Mouse (Mus musculus) intestine, postnatal 0 days (tissue): Measurements from ENCODE around the gene Wrb. TPM values are rescaled to one million over a fixed set of nuclear protein-coding genes. Genes with fewer than 3 reads are reported as not detected.
"Not testable (repeated sequence)": the region's sequence is repeated elsewhere in the genome, so short reads cannot be mapped to it uniquely, and the experiment has no call there.

Experiments used
- ATAC-seq: fragments of 200-750 bp; cut with Nextera tagmentation; 2 replicates; pipeline ENCODE4 v1.8.0; 2017; ENCODE audit warnings: mild to moderate bottlenecking, moderate TSS enrichment, moderate library complexity
- H3K27ac ChIP-seq: fragments of 300-500 bp; sonication (generic); 2 replicates; pipeline ENCODE4 v1.5.1; 2014; ENCODE audit warnings: mild to moderate bottlenecking, low read depth, low read length, moderate library complexity
- H3K27me3 ChIP-seq: fragments of 300-500 bp; sonication (generic); replicated peaks from 2 replicates; pipeline ENCODE4 v1.6.1; 2014; ENCODE audit warnings: low read length, mixed read lengths; ENCODE audit not compliant: control insufficient read depth, insufficient read depth
- H3K36me3 ChIP-seq: fragments of 300-500 bp; sonication (generic); 2 replicates; pipeline ENCODE4 v1.6.1; 2014; ENCODE audit warnings: mild to moderate bottlenecking, moderate library complexity; ENCODE audit not compliant: control insufficient read depth, insufficient read depth
- H3K4me1 ChIP-seq: fragments of 300-500 bp; sonication (generic); replicated peaks from 2 replicates; pipeline ENCODE4 v1.6.1; 2014; ENCODE audit warnings: antibody characterized with exemption, low read length, mixed read lengths; ENCODE audit not compliant: control insufficient read depth, insufficient read depth
- H3K4me2 ChIP-seq: fragments of 300-500 bp; sonication (generic); replicated peaks from 2 replicates; pipeline ENCODE4 v1.6.1; 2014; ENCODE audit warnings: low read depth, mild to moderate bottlenecking, moderate library complexity
- H3K4me3 ChIP-seq: fragments of 300-500 bp; sonication (generic); 2 replicates; pipeline ENCODE4 v1.5.1; 2014; ENCODE audit warnings: low read depth, low read length
- H3K9ac ChIP-seq: fragments of 300-500 bp; sonication (generic); 2 replicates; pipeline ENCODE4 v1.6.1; 2014; ENCODE audit warnings: mild to moderate bottlenecking, low read depth, low read length
- H3K9me3 ChIP-seq: fragments of 300-500 bp; sonication (generic); 2 replicates; pipeline ENCODE4 v1.6.1; 2016; ENCODE audit warnings: mixed run types; ENCODE audit not compliant: control insufficient read depth
- CTCF ChIP-seq: sonication (generic); IDR thresholded peaks from 2 replicates; pipeline ENCODE4 v1.5.1; 2016; ENCODE audit warnings: low read depth, mild to moderate bottlenecking, control low read depth, antibody characterized with exemption, moderate library complexity
- WGBS: fragments of 180-500 bp; shearing (Covaris S2); extraction: QIAGEN DNeasy Blood & Tissue Kit; methylation state at CpG from one replicate; pipeline ENCODE4 v1.1.7; 2014; 5-methylcytosine and 5-hydroxymethylcytosine counted together
- polyA plus RNA-seq: library from polyadenylated mRNA; unstranded; fragments of >200 nt; fragmentation: Nextera tagmentation; extraction: Ambion mirVana; gene quantifications from 2 replicates; pipeline ENCODE4 v1.2.1, GENCODE M21; 2015

Gene Wrb
- polyA plus RNA-seq, 1 experiment from 2014 or later = 18.5 TPM

DNA sequence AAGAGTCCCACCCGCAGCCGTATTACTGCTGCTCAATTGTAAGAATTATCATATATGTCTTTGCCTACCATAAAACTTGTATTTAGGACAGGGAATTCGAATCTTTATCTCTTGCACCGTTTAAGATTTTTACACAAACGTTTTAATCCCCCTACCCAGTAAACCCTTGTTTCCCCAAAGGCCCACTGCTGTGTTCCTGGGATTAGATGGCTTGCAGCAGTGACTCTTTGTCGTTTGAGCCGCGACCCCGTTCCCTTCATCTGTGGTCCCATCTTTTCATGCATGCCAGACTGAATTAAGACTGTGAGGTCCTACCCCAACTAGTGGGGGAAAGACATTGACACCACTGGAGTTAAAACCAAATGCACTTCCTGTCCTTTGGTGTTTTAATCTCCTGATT lies 16.7 kb upstream of the Wrb start:
- Histone ChIP-seq H3K4me1 (no peaks in the 10 kb centered on the region), H3K36me3 (peaks cover 13% of the 10 kb centered on the region), H3K4me3 (peak overlapping the region; percentile 83), H3K27ac (peak overlapping the region; percentile 89), H3K27me3 (no peaks in the 10 kb centered on the region), H3K9me3 (no peaks in the 10 kb centered on the region), H3K9ac (peak overlapping the region; percentile 85), H3K4me2 (peak overlapping the region; percentile 88)
- WGBS = 4% methylated on average over 9 of the region's 9 CpGs
- TF ChIP-seq CTCF = no peak
- ATAC-seq = no peak

DNA sequence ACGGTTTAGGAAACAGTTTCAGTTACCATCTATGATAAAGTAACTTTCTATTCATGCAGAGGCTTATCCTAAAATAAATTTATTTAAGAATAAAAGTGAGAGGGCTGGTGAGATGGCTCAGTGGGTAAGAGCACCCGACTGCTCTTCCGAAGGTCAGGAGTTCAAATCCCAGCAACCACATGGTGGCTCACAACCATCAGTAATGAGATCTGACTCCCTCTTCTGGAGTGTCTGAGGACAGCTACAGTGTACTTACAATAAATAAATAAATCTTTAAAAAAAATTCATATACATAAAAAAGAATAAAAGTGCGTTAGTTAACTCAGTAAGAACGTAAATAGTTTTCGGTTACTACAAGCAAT lies 478 bp upstream of the Wrb start:
- H3K27me3 ChIP-seq = not testable (repeated sequence)
- H3K4me2 ChIP-seq = peak overlapping the region; percentile 99; the same call in 1 of the 2 replicates

DNA sequence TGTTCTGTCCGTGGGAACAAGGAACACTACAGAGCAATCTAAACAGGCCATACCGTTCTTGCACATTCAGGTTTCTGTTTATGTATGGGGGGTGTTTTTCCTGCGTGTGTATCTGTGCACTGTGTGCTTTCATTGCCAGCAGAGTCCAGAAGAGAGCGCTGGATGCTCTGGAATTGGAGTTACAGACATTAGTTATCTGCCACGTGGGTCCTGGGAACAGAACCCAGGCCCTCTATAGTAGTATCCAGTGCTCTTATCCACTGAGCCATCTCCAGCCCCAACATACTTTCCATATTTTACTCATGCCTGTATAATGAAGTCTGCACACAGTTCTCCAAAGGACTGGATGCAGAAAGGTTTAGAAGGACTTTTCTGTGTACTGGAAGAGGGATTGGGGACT lies 607 bp downstream of the Wrb start:
- Histone ChIP-seq H3K4me2 (peak overlapping the region; percentile 99), H3K4me3 (peak overlapping the region; percentile 81), H3K9ac (peak overlapping the region; percentile 53; the same call in 1 of the 2 replicates), H3K9me3 (no peaks in the 10 kb centered on the region), H3K27me3 (no peaks in the 10 kb centered on the region), H3K36me3 (0 out of 2 replicates have a peak, but pooled peaks cover 4% of the 10 kb centered on the region), H3K4me1 (no peaks in the 10 kb centered on the region; the same call in 1 of the 2 replicates), H3K27ac (0 out of 2 replicates have a peak overlapping the region, but pooled peaks have one; percentile 50)
- peak; percentile 26; the same call in 1 of the 2 replicates for TF ChIP-seq CTCF
- no peak; the same call in 1 of the 2 replicates for ATAC-seq
- 0% methylated on average over 5 of the region's 5 CpGs for WGBS

More for the DNA sequence above, 478 bp upstream of the Wrb start:
- not testable (repeated sequence) for H3K36me3 ChIP-seq, H3K9ac ChIP-seq, H3K4me1 ChIP-seq, H3K9me3 ChIP-seq, H3K27ac ChIP-seq
- 0 out of 2 replicates have a peak overlapping the region, but pooled peaks have one; percentile 81 for H3K4me3 ChIP-seq
- ATAC-seq = peak; percentile 20
- 23% methylated on average over 6 of the region's 6 CpGs for WGBS

DNA sequence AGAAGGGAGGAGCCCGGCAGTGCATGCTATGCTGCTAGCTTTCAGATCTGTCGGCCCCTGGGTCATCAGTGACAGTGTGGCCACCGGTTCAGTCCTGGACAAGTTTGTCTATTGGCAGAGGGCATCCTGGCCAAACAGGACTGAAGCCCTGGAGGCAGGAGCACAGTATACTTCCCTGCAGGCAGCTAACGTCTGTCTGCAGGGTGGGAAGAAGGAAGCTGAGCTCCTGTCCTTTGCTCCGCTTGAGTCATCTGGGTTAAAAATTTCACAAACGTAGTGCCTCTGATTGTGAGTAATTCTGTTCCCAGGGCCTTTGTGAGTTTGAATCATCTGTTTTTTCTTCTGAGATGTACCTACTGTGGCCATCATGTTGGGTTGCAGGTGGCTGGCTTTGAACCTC lies 3.6 kb downstream of the Wrb start:
- H3K4me2 ChIP-seq = no peak overlapping the region
- H3K27me3 ChIP-seq = no peaks in the 10 kb centered on the region
- H3K9me3 ChIP-seq = no peaks in the 10 kb centered on the region
- H3K9ac ChIP-seq = no peak overlapping the region
- no peaks in the 10 kb centered on the region; the same call in 1 of the 2 replicates for H3K4me1 ChIP-seq
- no peak for TF ChIP-seq CTCF
- peaks cover 14% of the 10 kb centered on the region; the same call in 1 of the 2 replicates for H3K36me3 ChIP-seq
- whole genome bisulfite sequencing = 47% methylated on average over 6 of the region's 6 CpGs
- no peak for ATAC-seq
- no peak overlapping the region for H3K4me3 ChIP-seq
- peak overlapping the region; percentile 54; the same call in 1 of the 2 replicates for H3K27ac ChIP-seq

DNA sequence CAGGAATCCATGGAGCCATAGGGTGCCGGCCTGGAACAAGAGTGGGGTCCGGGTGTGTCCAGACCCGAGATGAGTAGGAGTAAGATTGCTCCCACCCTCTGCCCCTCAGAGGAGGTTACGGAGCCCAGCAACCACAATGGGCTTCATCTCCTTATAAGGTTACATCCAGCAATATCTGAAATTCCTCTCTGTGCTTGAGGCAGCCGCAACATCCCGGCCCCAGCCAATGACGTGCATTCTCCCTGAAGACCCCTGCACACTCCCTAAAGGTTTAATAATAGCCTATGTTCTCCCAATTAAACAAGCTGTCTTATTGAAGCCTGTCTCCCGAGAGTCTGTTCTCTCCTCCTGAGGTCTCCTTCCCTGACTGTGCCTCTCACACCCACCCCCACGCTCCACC lies 4.1 kb downstream of the Wrb start:
- no peak for TF ChIP-seq CTCF
- H3K9ac ChIP-seq = no peak overlapping the region
- no peak overlapping the region for H3K4me3 ChIP-seq
- H3K4me1 ChIP-seq = no peaks in the 10 kb centered on the region; the same call in 1 of the 2 replicates
- peak overlapping the region; percentile 54; the same call in 1 of the 2 replicates for H3K27ac ChIP-seq
- no peaks in the 10 kb centered on the region for H3K27me3 ChIP-seq
- H3K4me2 ChIP-seq = no peak overlapping the region
- ATAC-seq = no peak
- H3K9me3 ChIP-seq = no peaks in the 10 kb centered on the region
- peaks cover 14% of the 10 kb centered on the region; the same call in 1 of the 2 replicates for H3K36me3 ChIP-seq
- 66% methylated on average over 9 of the region's 9 CpGs for WGBS

DNA sequence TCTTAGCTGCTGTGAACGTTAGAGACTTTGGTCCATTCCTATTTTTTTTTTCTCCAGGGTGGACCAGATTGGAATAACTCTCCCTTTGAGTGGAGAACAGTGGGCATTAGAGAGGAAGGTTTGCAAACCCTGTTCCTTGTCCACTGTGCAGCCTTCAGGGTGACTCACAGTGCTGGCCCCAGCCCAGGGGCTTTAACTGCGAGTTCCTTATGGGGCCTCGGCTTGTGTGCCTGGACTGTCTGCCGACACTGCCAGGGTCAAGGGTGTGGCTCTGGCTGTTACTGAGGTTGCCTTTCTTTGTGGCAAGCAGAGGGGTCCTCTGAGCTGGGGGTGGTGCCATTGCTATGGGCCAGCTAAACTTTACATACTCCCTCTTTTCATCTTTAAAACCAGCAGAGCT lies 5.8 kb downstream of the Wrb start:
- WGBS = 28% methylated on average over 4 of the region's 4 CpGs
- Histone ChIP-seq H3K36me3 (peaks cover 14% of the 10 kb centered on the region; the same call in 1 of the 2 replicates), H3K27me3 (no peaks in the 10 kb centered on the region), H3K4me2 (0 out of 2 replicates have a peak overlapping the region, but pooled peaks have one; percentile 17), H3K4me3 (no peak overlapping the region), H3K9ac (no peak overlapping the region), H3K9me3 (no peaks in the 10 kb centered on the region), H3K27ac (0 out of 2 replicates have a peak overlapping the region, but pooled peaks have one; percentile 28), H3K4me1 (no peaks in the 10 kb centered on the region)
- no peak for TF ChIP-seq CTCF
- ATAC-seq = no peak
